Mouse (Mus musculus) myocyte (in vitro differentiated cells): ENCODE measurements at regions not wholly inside any gene's neighbourhood (a gene's known extent, or its start where the extent isn't known, plus 50 kb on each side); places are given as distances from the start of the nearest gene placed in this dataset.

Experiments used
- H3K27me3 ChIP-seq: one replicate; pipeline ENCODE4 v1.6.1; 2011; ENCODE audit not compliant: control insufficient read depth, insufficient read depth, insufficient read length
- H3K36me3 ChIP-seq: one replicate; pipeline ENCODE4 v1.6.1; 2011; ENCODE audit not compliant: control insufficient read depth, insufficient read depth
- H3K4me2 ChIP-seq: one replicate; pipeline ENCODE4 v1.6.1; 2011; ENCODE audit warnings: low read depth, control low read depth
- H3K4me3 ChIP-seq: one replicate; pipeline ENCODE4 v1.5.1; 2011; ENCODE audit warnings: mild to moderate bottlenecking, control low read depth, moderate library complexity
- H3K79me2 ChIP-seq: one replicate; pipeline ENCODE4 v1.6.1; 2011; ENCODE audit not compliant: control insufficient read depth, insufficient read depth
- H3ac ChIP-seq: one replicate; pipeline ENCODE4 v1.6.1; 2011; ENCODE audit not compliant: control insufficient read depth, insufficient read length
- CEBPB ChIP-seq: IDR thresholded peaks from 2 replicates; pipeline ENCODE4 v1.6.1; 2011; ENCODE audit warnings: mild to moderate bottlenecking, moderate library complexity; ENCODE audit not compliant: poor library complexity, insufficient read depth, severe bottlenecking
- E2F4 ChIP-seq: IDR thresholded peaks from one replicate; pipeline ENCODE4 v1.6.1; 2011; ENCODE audit warnings: mild to moderate bottlenecking, control low read depth, moderate library complexity; ENCODE audit not compliant: insufficient read depth
- MAX ChIP-seq: IDR thresholded peaks from one replicate; pipeline ENCODE4 v1.6.1; 2011; ENCODE audit warnings: low read depth, mild to moderate bottlenecking, control low read depth
- MYOD1 ChIP-seq, 3 experiments: IDR thresholded peaks; one replicate each; pipeline ENCODE4 v1.6.1; 2011; ENCODE audit warnings: control low read depth in 2 of 3, low read depth in 2 of 3, mild to moderate bottlenecking in 2 of 3, moderate library complexity in 1 of 3; ENCODE audit not compliant: insufficient read length in 2 of 3, control insufficient read depth in 1 of 3
- MYOG ChIP-seq, 3 experiments: IDR thresholded peaks; one replicate each; pipeline ENCODE4 v1.6.1; 2011; ENCODE audit warnings: control low read depth in 2 of 3, low read depth in 2 of 3, mild to moderate bottlenecking in 2 of 3; ENCODE audit not compliant: insufficient read length in 2 of 3, control insufficient read depth in 1 of 3, insufficient read depth in 1 of 3
- POLR2A ChIP-seq: IDR thresholded peaks from one replicate; pipeline ENCODE4 v1.6.1; 2011; ENCODE audit warnings: low read depth, mild to moderate bottlenecking, control low read depth, moderate library complexity; ENCODE audit not compliant: insufficient read length
- POLR2AphosphoS2 ChIP-seq: IDR thresholded peaks from one replicate; pipeline ENCODE4 v1.6.1; 2011; ENCODE audit warnings: low read depth, control low read depth; ENCODE audit not compliant: insufficient read length
- REST ChIP-seq: IDR thresholded peaks from one replicate; pipeline ENCODE4 v1.6.1; 2011; ENCODE audit warnings: mild to moderate bottlenecking, control low read depth, moderate library complexity; ENCODE audit not compliant: insufficient read depth, insufficient read length
- SRF ChIP-seq: IDR thresholded peaks from one replicate; pipeline ENCODE4 v1.6.1; 2011; ENCODE audit warnings: low read depth; ENCODE audit not compliant: control insufficient read depth, insufficient read length
- TCF12 ChIP-seq: IDR thresholded peaks from one replicate; pipeline ENCODE4 v1.6.1; 2011; ENCODE audit warnings: mild to moderate bottlenecking, control low read depth; ENCODE audit not compliant: poor library complexity, insufficient read depth, severe bottlenecking
- TCF3 ChIP-seq: IDR thresholded peaks from one replicate; pipeline ENCODE4 v1.6.1; 2011; ENCODE audit warnings: low read depth, control low read depth; ENCODE audit not compliant: insufficient read length
- USF1 ChIP-seq: IDR thresholded peaks from one replicate; pipeline ENCODE4 v1.6.1; 2011; ENCODE audit warnings: low read depth, mild to moderate bottlenecking, control low read depth, moderate library complexity

GRCm38 (mm10) chr2:74463407-74463806 is 115.8 kb downstream of the Lnpk start:
- Histone ChIP-seq H3ac (no peak overlapping the region), H3K36me3 (no peaks in the 10 kb centered on the region), H3K79me2 (no peaks in the 10 kb centered on the region), H3K4me2 (no peak overlapping the region), H3K27me3 (peaks cover 4% of the 10 kb centered on the region), H3K4me3 (no peak overlapping the region)
- TF ChIP-seq MYOG (IDR thresholded peaks at IDR 0.05; ENCODE audit: control insufficient read depth in 1 of 3, insufficient read depth in 1 of 3, insufficient read length in 2 of 3, low read depth in 2 of 3) (no peak), MYOD1 (IDR thresholded peaks at IDR 0.05; ENCODE audit: control insufficient read depth in 1 of 3, insufficient read length in 2 of 3, low read depth in 2 of 3) (no peak), TCF12 (no peak), USF1 (no peak), CEBPB (no peak), TCF3 (no peak), MAX (no peak), POLR2A (no peak), REST (no peak), E2F4 (no peak), SRF (no peak), POLR2AphosphoS2 (no peak)

GRCm38 (mm10) chr2:74461211-74461844 is 117.9 kb downstream of the Lnpk start:
- TF ChIP-seq SRF (no peak), E2F4 (no peak), REST (no peak), USF1 (no peak), POLR2A (no peak), CEBPB (no peak), TCF12 (no peak), TCF3 (no peak), MYOG (IDR thresholded peaks at IDR 0.05; ENCODE audit: control insufficient read depth in 1 of 3, insufficient read depth in 1 of 3, insufficient read length in 2 of 3, low read depth in 2 of 3) (no peak), MAX (no peak), MYOD1 (IDR thresholded peaks at IDR 0.05; ENCODE audit: control insufficient read depth in 1 of 3, insufficient read length in 2 of 3, low read depth in 2 of 3) (no peak), POLR2AphosphoS2 (no peak)
- no peak overlapping the region for H3ac ChIP-seq
- no peak overlapping the region for H3K4me3 ChIP-seq
- H3K27me3 ChIP-seq, result peaks cover 4% of the 10 kb centered on the region
- no peaks in the 10 kb centered on the region for H3K79me2 ChIP-seq
- H3K36me3 ChIP-seq, result no peaks in the 10 kb centered on the region
- H3K4me2 ChIP-seq, result no peak overlapping the region

GRCm38 (mm10) chr2:74454431-74454830 is 124.8 kb downstream of the Lnpk start:
- Histone ChIP-seq H3K4me3 (no peak overlapping the region), H3ac (no peak overlapping the region), H3K27me3 (no peaks in the 10 kb centered on the region), H3K79me2 (no peaks in the 10 kb centered on the region), H3K4me2 (no peak overlapping the region), H3K36me3 (no peaks in the 10 kb centered on the region)
- TF ChIP-seq POLR2A, result no peak
- no peak for TF ChIP-seq MYOD1 (IDR thresholded peaks at IDR 0.05; ENCODE audit: control insufficient read depth in 1 of 3, insufficient read length in 2 of 3, low read depth in 2 of 3)
- no peak for TF ChIP-seq TCF3
- TF ChIP-seq POLR2AphosphoS2, result no peak
- TF ChIP-seq USF1, result no peak
- no peak for TF ChIP-seq REST
- no peak for TF ChIP-seq MAX
- no peak for TF ChIP-seq CEBPB
- TF ChIP-seq TCF12, result no peak
- no peak for TF ChIP-seq MYOG (IDR thresholded peaks at IDR 0.05; ENCODE audit: control insufficient read depth in 1 of 3, insufficient read depth in 1 of 3, insufficient read length in 2 of 3, low read depth in 2 of 3)
- no peak for TF ChIP-seq E2F4
- TF ChIP-seq SRF, result no peak

GRCm38 (mm10) chr2:74452679-74453078 is 126.6 kb downstream of the Lnpk start:
- Histone ChIP-seq H3K4me2 (no peak overlapping the region), H3K36me3 (no peaks in the 10 kb centered on the region), H3K4me3 (no peak overlapping the region), H3K27me3 (no peaks in the 10 kb centered on the region), H3K79me2 (no peaks in the 10 kb centered on the region), H3ac (no peak overlapping the region)
- TF ChIP-seq E2F4, result no peak
- peak in 2 of 3 experiments; percentile 18 to 62 for TF ChIP-seq MYOD1 (IDR thresholded peaks at IDR 0.05; ENCODE audit: control insufficient read depth in 1 of 3, insufficient read length in 2 of 3, low read depth in 2 of 3)
- TF ChIP-seq MYOG (IDR thresholded peaks at IDR 0.05; ENCODE audit: control insufficient read depth in 1 of 3, insufficient read depth in 1 of 3, insufficient read length in 2 of 3, low read depth in 2 of 3), result peak in 1 of 3 experiments; percentile 59
- TF ChIP-seq REST, result no peak
- TF ChIP-seq CEBPB, result no peak

GRCm38 (mm10) chr2:74451578-74451977 is 127.7 kb downstream of the Lnpk start:
- no peak overlapping the region for H3K4me3 ChIP-seq
- TF ChIP-seq MAX (no peak), TCF3 (no peak), MYOD1 (IDR thresholded peaks at IDR 0.05; ENCODE audit: control insufficient read depth in 1 of 3, insufficient read length in 2 of 3, low read depth in 2 of 3) (no peak), REST (no peak), POLR2A (no peak), SRF (no peak), TCF12 (no peak), MYOG (IDR thresholded peaks at IDR 0.05; ENCODE audit: control insufficient read depth in 1 of 3, insufficient read depth in 1 of 3, insufficient read length in 2 of 3, low read depth in 2 of 3) (no peak), E2F4 (no peak), POLR2AphosphoS2 (no peak), CEBPB (no peak), USF1 (no peak)
- no peak overlapping the region for H3K4me2 ChIP-seq
- H3ac ChIP-seq, result no peak overlapping the region
- no peaks in the 10 kb centered on the region for H3K27me3 ChIP-seq
- no peaks in the 10 kb centered on the region for H3K36me3 ChIP-seq
- H3K79me2 ChIP-seq, result no peaks in the 10 kb centered on the region
